Mouse (Mus musculus) hindbrain, embryonic 10.5 days (tissue): ENCODE data around the gene Cd59a. TPM values are rescaled to one million over a fixed set of nuclear protein-coding genes. Genes with fewer than 3 reads are reported as not detected.
A peak's percentile ranks its signal among the peaks of the same experiment; 100 is the strongest.

ENCODE experiments used
- DNase-seq: peaks from one replicate; pipeline ENCODE4 v3.0.0-alpha.2; 2017; ENCODE audit warnings: low spot score
- H3K27ac ChIP-seq: fragments of 300-500 bp; sonication (generic); 2 replicates; pipeline ENCODE4 v1.5.1; 2016; ENCODE audit warnings: mild to moderate bottlenecking, moderate library complexity
- H3K27me3 ChIP-seq: fragments of 300-500 bp; sonication (generic); 2 replicates; pipeline ENCODE4 v1.6.1; 2016; ENCODE audit warnings: mild to moderate bottlenecking; ENCODE audit not compliant: poor library complexity, insufficient read depth, severe bottlenecking
- H3K36me3 ChIP-seq: fragments of 300-500 bp; sonication (generic); 2 replicates; pipeline ENCODE4 v1.6.1; 2016; ENCODE audit warnings: mild to moderate bottlenecking, moderate library complexity
- H3K4me1 ChIP-seq: fragments of 300-500 bp; sonication (generic); replicated peaks from 2 replicates; pipeline ENCODE4 v1.6.1; 2016; ENCODE audit warnings: mild to moderate bottlenecking
- H3K4me3 ChIP-seq: fragments of 300-500 bp; sonication (generic); 2 replicates; pipeline ENCODE4 v1.5.1; 2016; ENCODE audit warnings: mild to moderate bottlenecking, moderate library complexity
- H3K9me3 ChIP-seq: fragments of 300-500 bp; sonication (generic); 2 replicates; pipeline ENCODE4 v1.6.1; 2016; ENCODE audit warnings: mild to moderate bottlenecking, moderate library complexity
- WGBS: fragments of 180-500 bp; shearing (Covaris S2); methylation state at CpG from one replicate; pipeline ENCODE4 v1.1.7; 2016; 5-methylcytosine and 5-hydroxymethylcytosine counted together
- polyA plus RNA-seq: library from polyadenylated mRNA; unstranded; fragments of >200 nt; fragmentation: Nextera tagmentation; extraction: Ambion mirVana; gene quantifications from 2 replicates; pipeline ENCODE4 v1.2.1, GENCODE M21; 2016

Cd59a gene
- polyA plus RNA-seq, 1 experiment from 2014 or later: 26.4 TPM

DNA sequence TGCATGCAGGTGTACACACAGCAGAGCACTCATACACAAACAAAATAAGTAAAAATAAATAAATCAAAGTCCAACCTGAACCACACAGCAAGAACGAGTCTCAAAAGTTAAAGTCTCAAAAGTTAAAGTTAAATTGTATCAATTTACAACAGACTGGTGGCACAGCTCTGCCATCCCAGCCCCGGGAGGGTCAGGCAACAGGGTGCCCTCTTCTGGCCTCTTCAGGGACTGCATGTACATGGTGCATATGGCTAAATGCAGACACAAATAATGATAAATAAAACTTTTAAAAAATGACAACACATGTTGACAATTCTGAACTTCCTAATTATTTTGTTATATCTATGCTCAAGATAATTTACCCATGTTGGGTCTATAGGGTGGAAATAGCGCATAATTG is 35.4 kb downstream of the Cd59a start:
- DNase-seq: peak; percentile 34
- Histone ChIP-seq H3K4me1 (no peaks in the 10 kb centered on the region; the same call in 1 of the 2 replicates), H3K4me3 (no peak overlapping the region), H3K27me3 (peaks cover 15% of the 10 kb centered on the region), H3K27ac (no peak overlapping the region), H3K9me3 (no peaks in the 10 kb centered on the region), H3K36me3 (no peaks in the 10 kb centered on the region)
- WGBS: 67% methylated on average over 3 of the region's 3 CpGs

DNA sequence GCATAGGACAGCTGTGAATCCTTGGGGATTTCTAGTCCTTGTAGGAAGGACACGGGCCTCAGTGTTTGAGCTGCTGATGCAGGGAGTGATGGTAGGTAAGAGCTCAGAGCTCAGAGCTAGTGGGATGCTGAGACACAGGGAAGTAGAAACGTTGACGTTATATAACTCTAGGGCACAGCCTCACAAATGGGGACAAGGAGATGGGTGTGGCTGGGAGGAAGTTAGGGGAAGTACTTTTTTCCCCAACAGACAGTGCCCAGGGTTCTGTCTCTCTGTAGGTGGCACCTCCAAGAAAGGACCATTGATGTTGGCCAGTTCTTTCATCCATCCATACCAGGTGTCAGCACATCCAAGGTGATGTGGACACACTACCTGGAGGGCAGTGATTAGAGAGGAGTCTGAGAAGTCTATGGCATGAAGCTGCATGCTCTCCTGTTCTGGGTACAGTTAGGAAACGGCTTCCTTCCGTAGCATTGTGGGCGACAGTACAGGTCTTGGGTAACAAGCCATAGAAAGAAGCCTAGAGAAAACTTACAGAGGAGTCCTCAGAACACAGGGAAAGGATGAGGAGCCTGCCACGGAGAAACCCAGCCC is 36.8 kb downstream of the Cd59a start:
- DNase-seq: no peak
- Histone ChIP-seq H3K4me1 (no peaks in the 10 kb centered on the region; the same call in 1 of the 2 replicates), H3K4me3 (no peak overlapping the region), H3K27ac (no peak overlapping the region), H3K9me3 (no peaks in the 10 kb centered on the region), H3K27me3 (peaks cover 3% of the 10 kb centered on the region; the same call in 1 of the 2 replicates), H3K36me3 (no peaks in the 10 kb centered on the region)
- 83% methylated on average over 7 of the region's 7 CpGs for WGBS

DNA sequence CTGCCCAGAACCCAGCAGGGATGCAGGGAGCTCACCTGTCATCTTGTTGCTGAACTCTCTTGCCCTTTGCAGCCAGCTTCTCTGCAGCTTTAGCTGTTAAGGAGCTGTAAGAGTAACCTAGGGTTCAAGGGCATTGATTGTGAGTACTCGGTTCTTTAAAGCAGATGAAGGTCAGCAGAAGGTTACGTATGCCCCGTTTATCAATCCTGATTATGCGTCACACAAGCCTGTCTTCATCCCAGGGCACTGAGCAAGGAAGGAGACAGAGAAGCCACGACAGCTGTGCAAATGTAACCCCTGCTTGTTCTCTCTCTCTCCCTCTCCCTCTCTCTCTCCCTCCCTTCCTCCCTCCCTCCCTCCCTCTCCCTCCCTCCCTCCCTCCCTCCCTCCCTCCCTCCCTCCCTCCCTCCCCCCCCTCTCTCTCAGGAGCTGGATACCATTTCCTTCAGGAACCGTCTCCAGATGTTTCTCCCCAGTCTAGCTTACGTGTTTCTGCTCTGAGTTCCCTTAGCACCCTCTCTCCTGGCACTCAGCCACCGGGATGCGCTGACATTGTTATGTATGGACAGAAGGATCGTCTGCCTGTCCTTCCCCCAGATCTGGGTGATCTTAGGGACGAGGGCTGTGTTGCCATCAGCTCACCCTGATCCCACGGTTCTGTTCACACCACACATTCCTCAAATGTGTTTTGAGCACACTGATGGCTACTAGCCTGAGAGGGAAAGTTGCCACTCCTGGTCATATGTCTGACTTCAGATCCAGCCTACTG is 37.6 kb downstream of the Cd59a start:
- Histone ChIP-seq H3K9me3 (no peaks in the 10 kb centered on the region), H3K36me3 (no peaks in the 10 kb centered on the region), H3K27me3 (peaks cover 3% of the 10 kb centered on the region; the same call in 1 of the 2 replicates), H3K4me3 (no peak overlapping the region), H3K27ac (no peak overlapping the region), H3K4me1 (no peaks in the 10 kb centered on the region; the same call in 1 of the 2 replicates)
- WGBS: 54% methylated on average over 12 of the region's 12 CpGs
- DNase-seq: no peak

DNA sequence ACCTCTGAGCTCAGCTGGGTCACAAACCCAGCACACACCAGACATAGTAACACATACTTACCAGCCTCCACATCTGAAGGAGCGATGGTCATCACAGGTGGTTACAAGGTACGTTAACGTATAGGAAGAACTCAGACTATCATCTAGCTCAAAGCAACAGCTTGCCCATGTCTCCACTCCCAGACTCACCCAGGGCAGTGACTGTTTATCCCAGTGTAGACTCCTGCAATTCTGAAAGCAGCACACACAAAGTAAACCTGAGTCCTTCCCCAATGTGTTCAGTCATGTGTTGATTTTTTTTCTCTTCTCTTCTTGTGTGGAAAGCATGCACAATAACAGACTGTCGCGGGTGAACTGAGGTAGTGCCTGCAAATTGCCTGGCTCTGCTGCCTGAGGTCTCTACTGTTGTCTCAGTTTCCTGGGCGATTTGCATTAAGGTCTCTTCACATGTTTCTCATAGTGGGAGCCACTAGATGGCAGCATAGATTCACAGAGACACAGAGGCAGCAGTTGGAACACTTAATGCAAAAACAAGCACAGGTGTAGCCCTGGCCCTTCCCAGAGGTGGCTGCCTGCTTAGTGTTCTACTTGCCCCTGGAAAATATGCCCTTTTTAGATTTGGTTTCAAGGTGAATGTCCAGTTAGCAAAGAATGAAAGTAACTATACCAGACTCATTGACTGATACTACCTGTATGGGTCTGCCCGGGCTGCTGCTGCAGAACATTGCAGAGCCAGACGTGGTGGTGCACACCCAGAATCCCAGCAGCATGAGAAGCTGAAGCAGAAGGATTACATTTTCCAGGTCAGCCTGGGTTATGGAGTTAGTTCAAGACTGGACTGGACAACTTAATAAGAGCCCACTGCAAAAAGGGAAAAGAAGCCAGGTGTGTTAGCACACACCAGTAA is 38.8 kb downstream of the Cd59a start:
- H3K36me3 ChIP-seq: no peaks in the 10 kb centered on the region
- H3K9me3 ChIP-seq: no peaks in the 10 kb centered on the region
- H3K27ac ChIP-seq: no peak overlapping the region
- H3K4me3 ChIP-seq: no peak overlapping the region
- peak; percentile 60 for DNase-seq
- 46% methylated on average over 8 of the region's 8 CpGs for WGBS
- H3K27me3 ChIP-seq: peaks cover 3% of the 10 kb centered on the region; the same call in 1 of the 2 replicates
- no peaks in the 10 kb centered on the region; the same call in 1 of the 2 replicates for H3K4me1 ChIP-seq

DNA sequence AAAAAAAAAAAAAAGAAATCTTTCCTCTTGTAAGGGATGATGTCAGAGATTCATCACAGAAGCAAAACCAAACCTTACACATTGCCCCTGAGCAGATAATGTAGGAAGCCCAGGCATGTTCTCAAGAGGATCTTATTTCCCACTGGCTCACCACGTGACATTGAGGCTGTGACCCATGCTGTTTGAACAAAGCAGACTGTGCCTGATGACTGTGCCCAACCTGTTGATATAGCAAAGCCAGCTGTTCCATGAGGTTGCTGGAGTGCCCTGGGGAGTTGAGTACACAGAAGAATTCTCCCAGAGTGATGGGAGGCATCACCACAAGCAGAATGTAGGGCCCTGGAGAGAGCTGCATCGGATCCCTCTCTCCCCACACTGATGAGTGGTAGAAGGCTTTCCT is 40.3 kb downstream of the Cd59a start:
- Histone ChIP-seq H3K9me3 (no peaks in the 10 kb centered on the region), H3K27me3 (peaks cover 3% of the 10 kb centered on the region; the same call in 1 of the 2 replicates), H3K27ac (no peak overlapping the region), H3K4me1 (no peaks in the 10 kb centered on the region; the same call in 1 of the 2 replicates), H3K4me3 (no peak overlapping the region), H3K36me3 (no peaks in the 10 kb centered on the region)
- 61% methylated on average over 2 of the region's 2 CpGs for WGBS
- no peak for DNase-seq

DNA sequence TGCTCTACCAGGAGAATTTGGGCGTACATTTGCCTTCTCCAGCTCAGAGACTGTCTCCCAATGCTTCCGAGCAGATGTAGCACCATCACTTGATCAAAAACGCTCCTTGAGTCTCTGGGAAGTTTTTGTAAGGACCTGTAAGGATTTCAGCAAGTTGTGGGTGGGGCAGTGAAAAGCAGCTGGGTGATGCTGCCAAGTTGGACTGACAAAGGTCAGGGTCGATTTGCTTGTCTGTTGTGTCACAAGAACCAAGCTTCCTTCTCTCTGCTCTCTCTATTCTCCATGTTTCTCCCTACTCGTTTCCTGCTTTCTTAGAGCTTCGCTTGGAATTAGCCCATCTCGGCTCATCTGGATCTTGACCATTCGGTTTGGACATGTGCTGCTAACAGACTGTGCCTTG is 46.5 kb downstream of the Cd59a start:
- DNase-seq: no peak
- no peak overlapping the region for H3K4me3 ChIP-seq
- no peak overlapping the region for H3K27ac ChIP-seq
- H3K9me3 ChIP-seq: no peaks in the 10 kb centered on the region
- H3K4me1 ChIP-seq: no peaks in the 10 kb centered on the region
- WGBS: 86% methylated on average over 8 of the region's 8 CpGs
- no peaks in the 10 kb centered on the region for H3K27me3 ChIP-seq
- H3K36me3 ChIP-seq: no peaks in the 10 kb centered on the region

DNA sequence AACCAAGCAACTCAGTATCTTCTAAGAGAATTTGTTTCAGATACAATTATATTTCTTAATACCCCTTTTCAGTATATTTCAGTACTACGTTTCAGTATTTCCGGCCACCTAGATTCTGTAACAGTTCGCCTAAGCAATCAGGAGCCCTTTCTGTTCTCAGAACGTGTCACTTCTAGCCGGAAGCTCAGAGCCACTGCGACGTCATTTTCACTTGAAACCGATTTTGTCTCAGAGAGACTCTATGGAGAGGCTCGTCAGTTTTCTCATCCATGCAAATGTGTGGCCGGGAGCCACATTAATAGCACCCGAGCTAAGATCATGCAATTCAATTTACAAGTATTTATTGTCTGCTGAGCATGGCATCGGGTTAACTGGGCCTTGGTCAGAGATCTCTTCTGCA is 48.4 kb downstream of the Cd59a start:
- Histone ChIP-seq H3K27me3 (0 out of 2 replicates have a peak, but pooled peaks cover 3% of the 10 kb centered on the region), H3K9me3 (no peaks in the 10 kb centered on the region), H3K27ac (no peak overlapping the region), H3K4me3 (no peak overlapping the region), H3K36me3 (no peaks in the 10 kb centered on the region), H3K4me1 (no peaks in the 10 kb centered on the region)
- 92% methylated on average over 12 of the region's 12 CpGs for WGBS
- DNase-seq: no peak

DNA sequence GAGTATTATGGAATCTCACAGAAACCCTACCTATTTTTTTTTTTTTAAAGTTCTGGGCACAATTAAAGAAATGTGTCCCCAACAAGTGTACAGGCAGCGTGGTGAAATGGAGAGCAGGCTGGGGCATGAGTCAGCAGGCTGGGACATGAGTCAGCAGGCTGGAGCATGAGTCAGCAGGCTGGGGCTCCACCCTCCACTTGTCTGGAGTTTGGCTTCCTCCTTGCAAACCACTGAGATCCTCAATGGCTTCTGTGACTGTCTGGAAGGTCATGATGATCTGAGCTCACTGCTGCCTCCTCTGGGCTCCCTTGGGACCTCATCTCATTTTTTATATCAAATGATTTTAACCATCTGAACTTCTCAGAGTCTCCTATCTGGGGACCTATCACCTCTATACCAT is 50.4 kb downstream of the Cd59a start:
- 0 out of 2 replicates have a peak, but pooled peaks cover 3% of the 10 kb centered on the region for H3K27me3 ChIP-seq
- H3K36me3 ChIP-seq: no peaks in the 10 kb centered on the region
- DNase-seq: no peak
- no peak overlapping the region for H3K4me3 ChIP-seq
- no peak overlapping the region for H3K27ac ChIP-seq
- WGBS: 79% methylated on average over 1 of the region's 1 CpGs
- no peaks in the 10 kb centered on the region for H3K4me1 ChIP-seq
- no peaks in the 10 kb centered on the region for H3K9me3 ChIP-seq

DNA sequence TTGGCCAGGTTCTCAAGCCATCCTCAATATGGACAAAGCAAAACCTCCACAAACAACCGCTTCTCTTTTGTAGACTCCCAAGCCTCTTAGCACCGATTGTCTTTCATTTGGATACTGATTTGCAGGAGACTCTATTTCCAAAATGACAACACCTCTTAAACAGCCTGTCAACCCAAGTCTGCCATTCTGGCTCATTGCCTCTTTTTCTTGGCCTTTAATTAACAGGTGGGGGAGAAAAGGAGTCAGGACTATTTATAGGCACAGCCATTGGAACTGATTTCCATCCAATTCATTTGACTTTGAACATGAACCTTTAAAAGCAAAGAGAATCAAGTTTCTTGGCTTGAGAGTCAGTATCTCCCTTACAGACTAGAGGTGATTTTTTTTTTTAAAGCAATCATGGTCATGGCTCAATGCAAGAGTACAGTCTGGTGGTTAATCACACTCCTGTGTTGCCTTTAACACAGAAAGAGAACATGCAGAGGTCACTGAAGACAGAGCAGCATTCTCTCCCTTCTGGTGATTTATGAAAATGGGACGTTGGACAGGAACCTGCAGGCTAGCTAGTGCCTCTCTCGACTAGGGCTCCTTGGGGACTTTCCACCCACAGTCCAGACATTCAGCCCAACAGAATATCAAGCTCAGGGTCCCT is 52.4 kb downstream of the Cd59a start:
- Histone ChIP-seq H3K27ac (peak overlapping the region; percentile 29; the same call in 1 of the 2 replicates), H3K27me3 (0 out of 2 replicates have a peak, but pooled peaks cover 3% of the 10 kb centered on the region), H3K36me3 (no peaks in the 10 kb centered on the region), H3K4me1 (no peaks in the 10 kb centered on the region), H3K9me3 (no peaks in the 10 kb centered on the region), H3K4me3 (no peak overlapping the region)
- DNase-seq: no peak
- 80% methylated on average over 4 of the region's 4 CpGs for WGBS

DNA sequence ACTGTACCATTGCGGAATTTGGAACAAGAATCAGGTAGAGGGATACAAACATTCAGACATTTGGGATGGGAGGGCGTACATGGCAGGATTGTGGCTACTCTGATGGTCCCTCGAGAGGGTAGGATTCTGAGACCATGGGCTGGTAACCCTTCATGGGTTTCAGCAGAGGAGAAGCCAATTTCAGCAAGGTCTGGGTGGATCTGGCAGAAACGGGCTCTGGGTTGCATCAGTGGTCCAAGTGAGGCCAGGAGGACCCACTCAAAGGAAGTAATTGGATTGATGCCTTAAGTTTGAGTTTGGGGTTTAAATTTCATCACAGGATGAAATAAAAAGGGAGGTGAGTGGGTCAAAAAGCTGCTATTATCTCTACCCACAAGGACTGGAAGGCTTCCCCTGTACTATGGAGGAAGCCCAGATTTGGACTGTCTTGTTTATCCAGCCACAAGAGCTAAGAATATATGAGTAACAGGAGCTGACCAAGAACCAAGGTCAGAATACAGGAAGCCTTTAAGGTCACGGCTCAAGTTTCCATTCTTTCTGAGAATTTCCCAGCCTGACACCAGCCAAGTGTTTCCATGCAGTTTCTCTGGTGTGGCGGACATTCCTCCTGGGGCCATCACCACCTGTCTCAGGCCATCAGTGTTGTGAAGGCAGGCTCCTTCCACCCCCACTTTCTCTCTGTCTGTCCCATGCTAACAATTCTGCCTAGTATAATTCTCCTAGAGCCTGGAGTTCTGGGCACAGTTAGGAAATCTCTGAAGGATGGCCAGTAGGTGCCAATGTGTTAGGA is 55.2 kb downstream of the Cd59a start:
- 83% methylated on average over 6 of the region's 6 CpGs for WGBS
- no peak for DNase-seq
- 0 out of 2 replicates have a peak, but pooled peaks cover 3% of the 10 kb centered on the region for H3K27me3 ChIP-seq
- H3K9me3 ChIP-seq: no peaks in the 10 kb centered on the region
- H3K36me3 ChIP-seq: no peaks in the 10 kb centered on the region
- H3K27ac ChIP-seq: no peak overlapping the region
- H3K4me1 ChIP-seq: no peaks in the 10 kb centered on the region
- no peak overlapping the region for H3K4me3 ChIP-seq

DNA sequence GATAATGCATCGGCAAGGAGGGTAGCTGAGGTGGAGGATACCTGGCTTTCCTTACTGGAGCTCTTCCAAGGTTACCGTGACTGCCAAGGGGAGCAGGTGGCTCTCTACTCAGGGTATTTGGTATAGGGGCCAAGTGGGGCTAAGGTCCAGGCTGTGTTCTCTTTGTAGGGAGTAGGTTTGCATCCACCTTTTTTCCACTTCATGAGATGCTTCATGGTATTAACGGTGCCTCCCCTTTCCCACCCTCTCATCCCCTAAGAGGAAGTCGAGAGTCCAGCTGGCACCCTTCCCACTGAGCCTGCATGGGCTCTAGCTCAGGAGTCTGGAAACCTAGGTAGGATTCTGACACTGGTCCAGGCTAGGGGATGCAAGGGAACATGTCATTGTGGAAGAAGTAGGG is 57.7 kb downstream of the Cd59a start:
- Histone ChIP-seq H3K9me3 (no peaks in the 10 kb centered on the region), H3K36me3 (no peaks in the 10 kb centered on the region), H3K27ac (no peak overlapping the region), H3K4me1 (no peaks in the 10 kb centered on the region), H3K27me3 (0 out of 2 replicates have a peak, but pooled peaks cover 3% of the 10 kb centered on the region), H3K4me3 (no peak overlapping the region)
- no peak for DNase-seq
- 88% methylated on average over 4 of the region's 4 CpGs for WGBS
